Mouse (Mus musculus) forebrain, embryonic 15.5 days (tissue): ENCODE results near the gene Arid5b. TPM values are rescaled to one million over a fixed set of nuclear protein-coding genes. Genes with fewer than 3 reads are reported as not detected.

Experiments
- ATAC-seq: fragments of 200-750 bp; cut with Nextera tagmentation; replicated peaks from 2 replicates; pipeline ENCODE4 v1.8.0; 2017; ENCODE audit warnings: mild to moderate bottlenecking, moderate TSS enrichment, moderate library complexity
- H3K27ac ChIP-seq: fragments of 300-500 bp; sonication (generic); replicated peaks from 2 replicates; pipeline ENCODE4 v1.5.1; 2015; ENCODE audit warnings: mild to moderate bottlenecking, inconsistent platforms
- H3K27me3 ChIP-seq: fragments of 300-500 bp; sonication (generic); 2 replicates; pipeline ENCODE4 v1.6.1; 2015; ENCODE audit warnings: inconsistent platforms
- H3K36me3 ChIP-seq: fragments of 300-500 bp; sonication (generic); 2 replicates; pipeline ENCODE4 v1.6.1; 2015; ENCODE audit warnings: mild to moderate bottlenecking, inconsistent platforms
- H3K4me1 ChIP-seq: fragments of 300-500 bp; sonication (generic); 2 replicates; pipeline ENCODE4 v1.6.1; 2015; ENCODE audit warnings: inconsistent platforms
- H3K4me2 ChIP-seq: fragments of 300-500 bp; sonication (generic); replicated peaks from 2 replicates; pipeline ENCODE4 v1.6.1; 2015; ENCODE audit warnings: mild to moderate bottlenecking, inconsistent platforms
- H3K4me3 ChIP-seq: fragments of 300-500 bp; sonication (generic); 2 replicates; pipeline ENCODE4 v1.5.1; 2015; ENCODE audit warnings: mild to moderate bottlenecking, inconsistent platforms
- H3K9ac ChIP-seq: fragments of 300-500 bp; sonication (generic); replicated peaks from 2 replicates; pipeline ENCODE4 v1.6.1; 2015; ENCODE audit warnings: mild to moderate bottlenecking, inconsistent platforms
- H3K9me3 ChIP-seq: fragments of 300-500 bp; sonication (generic); 2 replicates; pipeline ENCODE4 v1.6.1; 2016; ENCODE audit warnings: inconsistent platforms
- WGBS: fragments of 180-500 bp; shearing (Covaris S2); methylation state at CpG from one replicate; pipeline ENCODE4 v1.1.7; 2015; ENCODE audit warnings: mixed read lengths; 5-methylcytosine and 5-hydroxymethylcytosine counted together
- polyA plus RNA-seq: library from polyadenylated mRNA; unstranded; fragments of >200 nt; fragmentation: Nextera tagmentation; extraction: Ambion mirVana; gene quantifications from 2 replicates; pipeline ENCODE4 v1.2.1, GENCODE M21; 2015

Arid5b gene
- polyA plus RNA-seq, 1 experiment from 2014 or later, result 15.1 TPM

- ATAC-seq, result no peak
- 0 out of 2 replicates have a peak, but pooled peaks cover 2% of the 10 kb centered on the region for H3K9me3 ChIP-seq
- 92% methylated on average over 3 of the region's 3 CpGs for WGBS
- 0 out of 2 replicates have a peak, but pooled peaks cover 3% of the 10 kb centered on the region for H3K36me3 ChIP-seq
- H3K9ac ChIP-seq, result no peak overlapping the region
- H3K4me2 ChIP-seq, result no peak overlapping the region
- no peaks in the 10 kb centered on the region for H3K4me1 ChIP-seq
- no peaks in the 10 kb centered on the region for H3K27me3 ChIP-seq
- no peak overlapping the region for H3K27ac ChIP-seq
- no peak overlapping the region for H3K4me3 ChIP-seq
These were observed 56.5 kb downstream of the Arid5b start for GRCm38 (mm10) chr10:68222012-68222411.

- WGBS, result 87% methylated on average over 9 of the region's 9 CpGs
- Histone ChIP-seq H3K4me3 (no peak overlapping the region), H3K36me3 (peaks cover 11% of the 10 kb centered on the region; the same call in 1 of the 2 replicates), H3K4me1 (no peaks in the 10 kb centered on the region), H3K27ac (no peak overlapping the region), H3K27me3 (no peaks in the 10 kb centered on the region), H3K4me2 (no peak overlapping the region), H3K9me3 (0 out of 2 replicates have a peak, but pooled peaks cover 7% of the 10 kb centered on the region), H3K9ac (no peak overlapping the region)
- ATAC-seq, result no peak
These were observed 59.2 kb downstream of the Arid5b start for GRCm38 (mm10) chr10:68219327-68219726.

GRCm38 (mm10) chr10:68218678-68219077, 59.9 kb downstream of the Arid5b start:
- Histone ChIP-seq H3K4me1 (no peaks in the 10 kb centered on the region), H3K27me3 (no peaks in the 10 kb centered on the region), H3K36me3 (peaks cover 11% of the 10 kb centered on the region; the same call in 1 of the 2 replicates), H3K9ac (no peak overlapping the region), H3K9me3 (0 out of 2 replicates have a peak, but pooled peaks cover 7% of the 10 kb centered on the region), H3K4me3 (no peak overlapping the region), H3K27ac (no peak overlapping the region), H3K4me2 (no peak overlapping the region)
- no peak for ATAC-seq
- 92% methylated on average over 4 of the region's 4 CpGs for WGBS

- Histone ChIP-seq H3K27me3 (no peaks in the 10 kb centered on the region), H3K36me3 (peaks cover 11% of the 10 kb centered on the region; the same call in 1 of the 2 replicates), H3K9me3 (0 out of 2 replicates have a peak, but pooled peaks cover 7% of the 10 kb centered on the region), H3K9ac (no peak overlapping the region), H3K27ac (no peak overlapping the region), H3K4me3 (no peak overlapping the region), H3K4me2 (no peak overlapping the region), H3K4me1 (0 out of 2 replicates have a peak, but pooled peaks cover 8% of the 10 kb centered on the region)
- 94% methylated on average over 9 of the region's 9 CpGs for WGBS
- ATAC-seq, result no peak
These were observed 63.6 kb downstream of the Arid5b start for GRCm38 (mm10) chr10:68214809-68215468.

GRCm38 (mm10) chr10:68212061-68212915, 66.3 kb downstream of the Arid5b start:
- no peak overlapping the region for H3K4me2 ChIP-seq
- peaks cover 24% of the 10 kb centered on the region for H3K4me1 ChIP-seq
- H3K4me3 ChIP-seq, result no peak overlapping the region
- H3K27me3 ChIP-seq, result no peaks in the 10 kb centered on the region
- no peak overlapping the region for H3K9ac ChIP-seq
- 0 out of 2 replicates have a peak, but pooled peaks cover 7% of the 10 kb centered on the region for H3K9me3 ChIP-seq
- H3K27ac ChIP-seq, result no peak overlapping the region
- ATAC-seq, result no peak
- H3K36me3 ChIP-seq, result peaks cover 11% of the 10 kb centered on the region; the same call in 1 of the 2 replicates
- WGBS, result 20% methylated on average over 10 of the region's 10 CpGs

GRCm38 (mm10) chr10:68211514-68211913, 67.0 kb downstream of the Arid5b start:
- no peak overlapping the region for H3K9ac ChIP-seq
- no peak overlapping the region for H3K4me2 ChIP-seq
- H3K27ac ChIP-seq, result no peak overlapping the region
- WGBS, result 58% methylated on average over 2 of the region's 2 CpGs
- H3K4me1 ChIP-seq, result peaks cover 24% of the 10 kb centered on the region
- H3K9me3 ChIP-seq, result 0 out of 2 replicates have a peak, but pooled peaks cover under 1% of the 10 kb centered on the region
- ATAC-seq, result no peak
- H3K4me3 ChIP-seq, result no peak overlapping the region
- no peaks in the 10 kb centered on the region for H3K27me3 ChIP-seq
- H3K36me3 ChIP-seq, result peaks cover 6% of the 10 kb centered on the region; the same call in 1 of the 2 replicates

- no peak overlapping the region for H3K9ac ChIP-seq
- no peak overlapping the region for H3K4me3 ChIP-seq
- H3K4me1 ChIP-seq, result peaks cover 24% of the 10 kb centered on the region
- H3K27me3 ChIP-seq, result no peaks in the 10 kb centered on the region
- H3K9me3 ChIP-seq, result no peaks in the 10 kb centered on the region
- ATAC-seq, result no peak
- H3K36me3 ChIP-seq, result no peaks in the 10 kb centered on the region
- no peak overlapping the region for H3K27ac ChIP-seq
- no peak overlapping the region for H3K4me2 ChIP-seq
- 86% methylated on average over 12 of the region's 12 CpGs for WGBS
These were observed 68.4 kb downstream of the Arid5b start for GRCm38 (mm10) chr10:68210025-68210642.

- ATAC-seq, result no peak
- Histone ChIP-seq H3K27me3 (no peaks in the 10 kb centered on the region), H3K36me3 (no peaks in the 10 kb centered on the region), H3K9me3 (no peaks in the 10 kb centered on the region), H3K27ac (no peak overlapping the region), H3K9ac (no peak overlapping the region), H3K4me2 (0 out of 2 replicates have a peak overlapping the region, but pooled peaks have one; percentile 32), H3K4me3 (no peak overlapping the region), H3K4me1 (peaks cover 24% of the 10 kb centered on the region)
- WGBS, result 45% methylated on average over 5 of the region's 5 CpGs
These were observed 69.9 kb downstream of the Arid5b start for GRCm38 (mm10) chr10:68208670-68209065.

GRCm38 (mm10) chr10:68207803-68208669, 70.5 kb downstream of the Arid5b start:
- peak; percentile 67 for ATAC-seq
- Histone ChIP-seq H3K4me3 (peak overlapping the region; percentile 19), H3K27ac (0 out of 2 replicates have a peak overlapping the region, but pooled peaks have one; percentile 1), H3K4me2 (peak overlapping the region; percentile 32), H3K36me3 (no peaks in the 10 kb centered on the region), H3K27me3 (no peaks in the 10 kb centered on the region), H3K9me3 (no peaks in the 10 kb centered on the region), H3K9ac (peak overlapping the region; percentile 34; the same call in 1 of the 2 replicates), H3K4me1 (peaks cover 24% of the 10 kb centered on the region)
- WGBS, result 15% methylated on average over 20 of the region's 20 CpGs

GRCm38 (mm10) chr10:68204391-68204790, 74.1 kb downstream of the Arid5b start:
- H3K4me2 ChIP-seq, result no peak overlapping the region
- no peaks in the 10 kb centered on the region for H3K9me3 ChIP-seq
- no peak overlapping the region for H3K9ac ChIP-seq
- ATAC-seq, result no peak
- peaks cover 16% of the 10 kb centered on the region for H3K4me1 ChIP-seq
- no peaks in the 10 kb centered on the region for H3K36me3 ChIP-seq
- no peaks in the 10 kb centered on the region for H3K27me3 ChIP-seq
- 76% methylated on average over 6 of the region's 6 CpGs for WGBS
- no peak overlapping the region for H3K27ac ChIP-seq
- H3K4me3 ChIP-seq, result no peak overlapping the region

- peaks cover 12% of the 10 kb centered on the region for H3K4me1 ChIP-seq
- no peak overlapping the region for H3K27ac ChIP-seq
- H3K27me3 ChIP-seq, result no peaks in the 10 kb centered on the region
- H3K36me3 ChIP-seq, result no peaks in the 10 kb centered on the region
- no peak overlapping the region for H3K4me2 ChIP-seq
- H3K9me3 ChIP-seq, result no peaks in the 10 kb centered on the region
- no peak for ATAC-seq
- 91% methylated on average over 7 of the region's 7 CpGs for WGBS
- H3K4me3 ChIP-seq, result no peak overlapping the region
- H3K9ac ChIP-seq, result no peak overlapping the region
These were observed 74.7 kb downstream of the Arid5b start for GRCm38 (mm10) chr10:68203860-68204259.
